Mouse (Mus musculus) right cerebral cortex, adult 2 months (tissue): ENCODE results near the gene Apoc4.
"Not testable (repeated sequence)": the region's sequence is repeated elsewhere in the genome, so short reads cannot be mapped to it uniquely, and the experiment has no call there.

Source experiments
- DNase-seq, 2 experiments: peaks; one replicate each; pipeline ENCODE4 v3.0.0; 2021 to 2022; ENCODE audit warnings: low spot score in 2 of 2

Apoc4 gene

GRCm38 (mm10) chr7:19698907-19699826, 17.9 kb upstream of the Apoc4 start, which contains the start of gene Apoe:
Apoe (minus strand) TSS chr7:19699188.
- DNase-seq: peak; percentile 48 to 53

GRCm38 (mm10) chr7:19697949-19698906, 16.9 kb upstream of the Apoc4 start:
- DNase-seq: no peak

GRCm38 (mm10) chr7:19696336-19696873, 15.1 kb upstream of the Apoc4 start:
- no peak for DNase-seq

GRCm38 (mm10) chr7:19695881-19696280, 14.6 kb upstream of the Apoc4 start:
- no peak for DNase-seq

- DNase-seq: no peak
Measured at GRCm38 (mm10) chr7:19695213-19695594, 13.9 kb upstream of the Apoc4 start.

GRCm38 (mm10) chr7:19694336-19695212, 13.3 kb upstream of the Apoc4 start:
- no peak for DNase-seq

GRCm38 (mm10) chr7:19693421-19693820, 12.1 kb upstream of the Apoc4 start:
- no peak for DNase-seq

- no peak for DNase-seq
Measured at GRCm38 (mm10) chr7:19691873-19692865, 10.9 kb upstream of the Apoc4 start, which contains the start of gene Apoc1. Apoc1 (minus strand) TSS chr7:19692660.

- DNase-seq: no peak
Measured at GRCm38 (mm10) chr7:19691434-19691833, 10.2 kb upstream of the Apoc4 start.

- DNase-seq: no peak
Measured at GRCm38 (mm10) chr7:19690845-19691244, 9.6 kb upstream of the Apoc4 start.

GRCm38 (mm10) chr7:19688611-19689010, 7.3 kb upstream of the Apoc4 start:
- DNase-seq: no peak

GRCm38 (mm10) chr7:19688101-19688500, 6.8 kb upstream of the Apoc4 start:
- DNase-seq: no peak

GRCm38 (mm10) chr7:19686927-19687583, 5.8 kb upstream of the Apoc4 start:
- not testable (repeated sequence) for DNase-seq

GRCm38 (mm10) chr7:19686521-19686920, 5.2 kb upstream of the Apoc4 start:
- DNase-seq: no peak

- DNase-seq: no peak
Measured at GRCm38 (mm10) chr7:19685374-19685773, 4.1 kb upstream of the Apoc4 start.

- DNase-seq: no peak
Measured at GRCm38 (mm10) chr7:19683771-19684201, 2.5 kb upstream of the Apoc4 start.

- no peak for DNase-seq
Measured at GRCm38 (mm10) chr7:19682979-19683378, 1.7 kb upstream of the Apoc4 start.

- DNase-seq: no peak
Measured at GRCm38 (mm10) chr7:19680702-19681101, 577 bp downstream of the Apoc4 start.

- no peak for DNase-seq
Measured at GRCm38 (mm10) chr7:19678901-19679300, 2.4 kb downstream of the Apoc4 start.
